In the genomic region with DNA sequence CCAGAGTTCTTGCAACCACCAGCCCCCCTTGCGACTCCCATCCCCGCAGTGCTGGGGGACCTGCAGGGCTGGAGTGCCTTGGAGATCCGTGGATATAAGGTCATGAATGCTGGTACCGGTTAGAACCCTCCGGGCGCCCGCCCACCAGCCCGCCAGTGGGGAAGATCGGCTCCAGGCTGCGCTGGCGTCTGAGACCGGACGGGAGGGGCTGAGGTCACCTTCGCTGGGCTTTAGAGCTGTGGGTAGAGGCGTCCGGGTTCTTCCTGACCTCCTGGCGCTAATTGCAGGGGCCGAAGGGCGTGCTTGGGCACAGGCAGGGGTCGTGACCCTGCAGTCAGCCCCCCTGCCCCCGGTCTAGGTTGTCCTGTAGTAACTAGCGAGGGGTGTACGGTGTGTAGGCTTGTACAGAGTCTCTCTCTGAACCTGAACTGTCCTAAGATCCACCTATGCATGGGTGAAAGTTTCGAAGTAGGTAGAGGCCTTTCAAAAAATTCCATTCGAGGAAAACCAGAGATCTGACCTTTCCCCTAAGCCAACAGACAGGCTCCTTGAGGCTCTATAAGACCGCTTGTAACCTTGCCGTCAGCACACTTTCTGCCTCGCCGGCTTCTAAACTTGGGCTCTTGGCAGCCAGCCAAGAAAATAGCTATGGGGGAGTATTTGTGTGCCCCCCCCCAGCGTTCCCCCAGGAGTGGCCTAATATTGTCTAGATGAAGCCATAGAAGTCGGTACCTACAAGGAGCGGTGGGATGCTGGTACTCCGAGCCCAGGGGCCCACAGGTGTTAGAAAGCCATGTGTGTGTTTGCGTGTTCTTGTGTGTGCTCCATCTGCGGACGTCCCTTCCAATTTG, we compare ENCODE assay signal across 10 mouse cellular contexts. TPM values are rescaled to one million over a fixed set of nuclear protein-coding genes. Genes with fewer than 3 reads are reported as not detected.
A peak's percentile ranks its signal among the peaks of the same experiment; 100 is the strongest.
DNase-seq lines count a peak whose midpoint lies in the region; ATAC-seq and TF ChIP-seq lines count a peak whose summit lies in the region.
"Had no signal": no experiment of that assay in that cellular context is flagged by ENCODE, and none has a peak within 500 bp of the region (broad histone marks: within the 10 kb centered on the region; RNA-seq: fewer than 3 reads in every experiment).

No protein-coding gene starts in this region.

- peak overlapping the region; percentile 44; the same call in 1 of the 2 replicates for H3K27ac ChIP-seq in forebrain, embryonic 10.5 days
- H3K27ac ChIP-seq in forebrain, embryonic 15.5 days (replicated peaks): no peak overlapping the region
- 0 out of 2 replicates have a peak overlapping the region, but pooled peaks have one; percentile 6 for H3K27ac ChIP-seq in lung, embryonic 15.5 days
- peak overlapping the region; percentile 87 for H3K27ac ChIP-seq in embryonic facial prominence, embryonic 15.5 days (replicated peaks)
- H3K27ac ChIP-seq in thymus, adult 2 months (ENCODE audit: control insufficient read depth, insufficient read depth, low read length): no peak overlapping the region

- H3K36me3 ChIP-seq in forebrain, embryonic 10.5 days (replicated peaks): no peaks in the 10 kb centered on the region
- no peaks in the 10 kb centered on the region for H3K36me3 ChIP-seq in forebrain, embryonic 15.5 days
- peaks cover 6% of the 10 kb centered on the region; the same call in 1 of the 2 replicates for H3K36me3 ChIP-seq in lung, embryonic 15.5 days
- H3K36me3 ChIP-seq in embryonic facial prominence, embryonic 15.5 days: no peaks in the 10 kb centered on the region
- no peaks in the 10 kb centered on the region for H3K36me3 ChIP-seq in thymus, adult 2 months (ENCODE audit: control insufficient read depth, insufficient read depth, low read length)

- peaks cover 100% of the 10 kb centered on the region for H3K27me3 ChIP-seq in forebrain, embryonic 10.5 days (ENCODE audit: poor library complexity, severe bottlenecking)
- H3K27me3 ChIP-seq in forebrain, embryonic 15.5 days: peaks cover 91% of the 10 kb centered on the region
- H3K27me3 ChIP-seq in lung, embryonic 15.5 days: peaks cover 73% of the 10 kb centered on the region
- peaks cover 61% of the 10 kb centered on the region for H3K27me3 ChIP-seq in embryonic facial prominence, embryonic 15.5 days
- peaks cover 21% of the 10 kb centered on the region for H3K27me3 ChIP-seq in thymus, adult 2 months (ENCODE audit: control insufficient read depth, insufficient read depth, low read length)

- peak overlapping the region; percentile 16; the same call in 1 of the 2 replicates for H3K4me3 ChIP-seq in forebrain, embryonic 10.5 days
- no peak overlapping the region for H3K4me3 ChIP-seq in forebrain, embryonic 15.5 days
- peak overlapping the region; percentile 5; the same call in 1 of the 2 replicates for H3K4me3 ChIP-seq in lung, embryonic 15.5 days
- H3K4me3 ChIP-seq in lung, adult 2 months (replicated peaks; ENCODE audit: extremely low read depth, low read depth, low read length): no peak overlapping the region
- peak overlapping the region; percentile 40 for H3K4me3 ChIP-seq in embryonic facial prominence, embryonic 15.5 days (replicated peaks)
- no peak overlapping the region for H3K4me3 ChIP-seq in thymus, adult 2 months (ENCODE audit: control insufficient read depth, insufficient read depth, low read length)

- no peaks in the 10 kb centered on the region for H3K9me3 ChIP-seq in forebrain, embryonic 10.5 days
- H3K9me3 ChIP-seq in forebrain, embryonic 15.5 days: no peaks in the 10 kb centered on the region
- no peaks in the 10 kb centered on the region for H3K9me3 ChIP-seq in lung, embryonic 15.5 days
- no peaks in the 10 kb centered on the region for H3K9me3 ChIP-seq in embryonic facial prominence, embryonic 15.5 days (replicated peaks)

- WGBS in forebrain, embryonic 10.5 days: 2% methylated on average over 36 of the region's 36 CpGs
- WGBS in forebrain, embryonic 15.5 days: 3% methylated on average over 36 of the region's 36 CpGs
- 14% methylated on average over 36 of the region's 36 CpGs for WGBS in lung, embryonic 15.5 days
- WGBS in lung, adult 2 months: 33% methylated on average over 36 of the region's 36 CpGs
- 7% methylated on average over 36 of the region's 36 CpGs for WGBS in embryonic facial prominence, embryonic 15.5 days
- 13% methylated on average over 36 of the region's 36 CpGs for WGBS in thymus, adult 2 months

- no peak for TF ChIP-seq CTCF in lung, adult 2 months (IDR thresholded peaks at IDR 0.05; ENCODE audit: insufficient read depth, low read length)
- TF ChIP-seq CTCF in thymus, adult 2 months (IDR thresholded peaks at IDR 0.05; ENCODE audit: borderline replicate concordance, control insufficient read depth, extremely low read depth, insufficient read depth, low read length, poor library complexity): no peak

- peaks cover 50% of the 10 kb centered on the region for H3K4me1 ChIP-seq in forebrain, embryonic 10.5 days
- H3K4me1 ChIP-seq in forebrain, embryonic 15.5 days: no peaks in the 10 kb centered on the region
- H3K4me1 ChIP-seq in lung, embryonic 15.5 days: peaks cover 39% of the 10 kb centered on the region
- no peaks in the 10 kb centered on the region; the same call in 1 of the 2 replicates for H3K4me1 ChIP-seq in lung, adult 2 months (ENCODE audit: control insufficient read depth, insufficient read depth, low read length)
- H3K4me1 ChIP-seq in embryonic facial prominence, embryonic 15.5 days: peaks cover 51% of the 10 kb centered on the region
- H3K4me1 ChIP-seq in thymus, adult 2 months (replicated peaks; ENCODE audit: control insufficient read depth, insufficient read depth, low read length): no peaks in the 10 kb centered on the region

- DNase-seq in forebrain, embryonic 10.5 days (ENCODE audit: extremely low spot score, low spot score): no peak
- DNase-seq in lung, adult 2 months: no peak
- peak; percentile 42 for DNase-seq in retina, embryonic 14.5 days (ENCODE audit: low spot score)
- no peak for DNase-seq in cerebellum, adult 9-11 months
- no peak for DNase-seq in thymus, adult 2 months
- DNase-seq: gastrocnemius, postnatal 36 days; layer of hippocampus, adult 9-11 months had no signal

- no peak overlapping the region for H3K9ac ChIP-seq in forebrain, embryonic 15.5 days (replicated peaks)
- H3K9ac ChIP-seq in lung, embryonic 15.5 days: no peak overlapping the region; the same call in 1 of the 2 replicates
- peak overlapping the region; percentile 21 for H3K9ac ChIP-seq in embryonic facial prominence, embryonic 15.5 days

- H3K4me2 ChIP-seq in forebrain, embryonic 15.5 days (replicated peaks): no peak overlapping the region
- H3K4me2 ChIP-seq in lung, embryonic 15.5 days: peak overlapping the region; percentile 65
- peak overlapping the region; percentile 65 for H3K4me2 ChIP-seq in embryonic facial prominence, embryonic 15.5 days (replicated peaks)

- no peak for TF ChIP-seq POLR2A in lung, adult 2 months (IDR thresholded peaks at IDR 0.05; ENCODE audit: borderline replicate concordance, extremely low read depth, low read depth, low read length)
- TF ChIP-seq POLR2A in thymus, adult 2 months (IDR thresholded peaks at IDR 0.05; ENCODE audit: control insufficient read depth, extremely low read depth, insufficient read depth, low read length, poor library complexity): no peak

- ATAC-seq in forebrain, embryonic 15.5 days (replicated peaks): no peak
- ATAC-seq in lung, embryonic 15.5 days (ENCODE audit: borderline replicate concordance, extremely low read depth, low FRiP score, low TSS enrichment): no peak
- no peak; the same call in 1 of the 2 replicates for ATAC-seq in embryonic facial prominence, embryonic 15.5 days (ENCODE audit: insufficient number of reproducible peaks, low FRiP score, low TSS enrichment, low read depth)

RNA-seq across cellular contexts. Expression of a gene that starts 16.8 kb away (rescaled TPM):
- polyA plus RNA-seq in forebrain, embryonic 10.5 days (2016; fragmentation: Nextera tagmentation; extraction: Ambion mirVana): 10.6 and 13.9 TPM in 2 replicates
- polyA plus RNA-seq in forebrain, embryonic 15.5 days (2015; fragmentation: Nextera tagmentation; extraction: Ambion mirVana): 1.7 and 2.4 TPM in 2 replicates
- 59.7 and 63.9 TPM in 2 replicates for polyA plus RNA-seq in lung, embryonic 15.5 days (2015; fragmentation: Nextera tagmentation; extraction: Ambion mirVana)
- polyA plus RNA-seq in lung, adult 2 months (2012; rRNA removed): 135 and 160 TPM in 2 replicates
- 38.8 and 42.1 TPM in 2 replicates for polyA plus RNA-seq in embryonic facial prominence, embryonic 15.5 days (2015; fragmentation: Nextera tagmentation; extraction: Ambion mirVana)
- 2.1 and 3.2 TPM in 2 replicates for polyA plus RNA-seq in thymus, adult 2 months (2012; rRNA removed)

Comparison
In these comparisons a context has a peak if more than half of its experiments do, and no peak if none do; other contexts are left out.
1. H3K27ac ChIP-seq: peak in forebrain, embryonic 10.5 days (single experiment), lung, embryonic 15.5 days (single experiment) and embryonic facial prominence, embryonic 15.5 days (single experiment); none in forebrain, embryonic 15.5 days (single experiment) and thymus, adult 2 months (single experiment).
2. H3K4me3 ChIP-seq: peak in forebrain, embryonic 10.5 days (single experiment), lung, embryonic 15.5 days (single experiment) and embryonic facial prominence, embryonic 15.5 days (single experiment); none in forebrain, embryonic 15.5 days (single experiment), lung, adult 2 months (single experiment) and thymus, adult 2 months (single experiment).